Mouse (Mus musculus) CH12.LX (cell line): Measurements from ENCODE around the gene Slc6a17. TPM values are rescaled to one million over a fixed set of nuclear protein-coding genes. Genes with fewer than 3 reads are reported as not detected.

Experiments used
- DNase-seq: peaks from one replicate; pipeline ENCODE4 v3.0.0-alpha.2; 2013; ENCODE audit errors: extremely low read depth
- H3K27ac ChIP-seq: 2 replicates; pipeline ENCODE4 v1.5.1; 2012; ENCODE audit warnings: low read depth, mild to moderate bottlenecking, control low read depth, moderate library complexity; ENCODE audit not compliant: insufficient read depth
- H3K27me3 ChIP-seq: replicated peaks from 2 replicates; pipeline ENCODE3; 2012; ENCODE audit warnings: inconsistent platforms
- H3K36me3 ChIP-seq, 2 experiments: replicated peaks in 1 of 2; 2 replicates each; pipeline versions ENCODE3 to v1.6.1; 2012; ENCODE audit warnings: inconsistent platforms in 1 of 2, low read length in 1 of 2, mild to moderate bottlenecking in 1 of 2, mixed read lengths in 1 of 2, moderate library complexity in 1 of 2; ENCODE audit not compliant: control insufficient read depth in 1 of 2, insufficient read depth in 1 of 2
- H3K4me1 ChIP-seq, 2 experiments: 2 replicates each; pipeline ENCODE4 v1.6.1; 2012; ENCODE audit warnings: inconsistent platforms in 1 of 2, moderate library complexity in 1 of 2; ENCODE audit not compliant: insufficient read depth in 2 of 2, control insufficient read depth in 1 of 2
- H3K4me2 ChIP-seq: 2 replicates; pipeline ENCODE4 v1.6.1; 2012; ENCODE audit warnings: low read depth, mild to moderate bottlenecking, control low read depth; ENCODE audit not compliant: poor library complexity, insufficient read depth, severe bottlenecking
- H3K4me3 ChIP-seq, 3 experiments: fragments of 150-350 bp in 1 of 3; sonication (generic) in 1 of 3; replicated peaks in 1 of 3; 2 replicates each; pipeline versions ENCODE3 to v1.5.1; 2011 to 2012; ENCODE audit warnings: low read depth in 2 of 3, low read length in 2 of 3, mild to moderate bottlenecking in 2 of 3, moderate library complexity in 2 of 3, control low read depth in 1 of 3, improper control_type of control experiment in 1 of 3, inconsistent platforms in 1 of 3, mixed read lengths in 1 of 3; ENCODE audit not compliant: poor library complexity in 1 of 3
- H3K79me2 ChIP-seq: replicated peaks from 2 replicates; pipeline ENCODE4 v1.6.1; 2012; ENCODE audit warnings: mild to moderate bottlenecking, moderate library complexity; ENCODE audit not compliant: control insufficient read depth, poor library complexity, insufficient read depth, severe bottlenecking; ENCODE audit errors: extremely low read depth
- H3K9ac ChIP-seq: 2 replicates; pipeline ENCODE4 v1.6.1; 2012; ENCODE audit warnings: low read depth, mild to moderate bottlenecking, control low read depth, moderate library complexity; ENCODE audit not compliant: insufficient read depth
- H3K9me3 ChIP-seq: replicated peaks from 2 replicates; pipeline ENCODE3; 2012; ENCODE audit warnings: low read length, inconsistent platforms, mixed read lengths
- CHD2 ChIP-seq: IDR thresholded peaks from 2 replicates; pipeline ENCODE4 v1.6.1; 2011; ENCODE audit warnings: low read length, improper control_type of control experiment
- E2F4 ChIP-seq: IDR thresholded peaks from 2 replicates; pipeline ENCODE4 v1.6.1; 2011; ENCODE audit warnings: low read depth, low read length, improper control_type of control experiment; ENCODE audit not compliant: insufficient replicate concordance
- ETS1 ChIP-seq: conservative IDR thresholded peaks from 2 replicates; pipeline ENCODE4 v1.6.1; 2012; ENCODE audit warnings: low read depth, mild to moderate bottlenecking, inconsistent platforms, low read length, improper control_type of control experiment, moderate library complexity
- GABPA ChIP-seq: IDR thresholded peaks from 2 replicates; pipeline ENCODE4 v1.6.1; 2012; ENCODE audit warnings: low read depth, low read length, improper control_type of control experiment, inconsistent platforms; ENCODE audit not compliant: insufficient replicate concordance
- IRF4 ChIP-seq: IDR thresholded peaks from 2 replicates; pipeline ENCODE4 v1.6.1; 2014; ENCODE audit warnings: low read depth, mild to moderate bottlenecking, inconsistent platforms, low read length, improper control_type of control experiment
- JUN ChIP-seq: IDR thresholded peaks from 2 replicates; pipeline ENCODE4 v1.6.1; 2011; ENCODE audit warnings: low read depth, mild to moderate bottlenecking, low read length, improper control_type of control experiment, moderate library complexity; ENCODE audit not compliant: insufficient read depth
- JUND ChIP-seq: conservative IDR thresholded peaks from 2 replicates; pipeline ENCODE4 v1.6.1; 2011; ENCODE audit warnings: low read depth, low read length, improper control_type of control experiment
- KAT2A ChIP-seq: IDR thresholded peaks from 2 replicates; pipeline ENCODE4 v1.6.1; 2012; ENCODE audit warnings: low read length, improper control_type of control experiment, inconsistent platforms; ENCODE audit not compliant: insufficient replicate concordance
- MAFK ChIP-seq: IDR thresholded peaks from 2 replicates; pipeline ENCODE4 v1.6.1; 2011; ENCODE audit warnings: low read length, improper control_type of control experiment; ENCODE audit not compliant: insufficient replicate concordance
- MAX ChIP-seq: IDR thresholded peaks from 2 replicates; pipeline ENCODE4 v1.6.1; 2011; ENCODE audit warnings: low read length, improper control_type of control experiment
- NRF1 ChIP-seq: IDR thresholded peaks from 2 replicates; pipeline ENCODE4 v1.6.1; 2014; ENCODE audit warnings: low read depth, mild to moderate bottlenecking, inconsistent platforms, low read length, improper control_type of control experiment, moderate library complexity
- POLR2A ChIP-seq: IDR thresholded peaks from 2 replicates; pipeline ENCODE4 v1.6.1; 2011; ENCODE audit warnings: low read depth, mild to moderate bottlenecking, improper control_type of control experiment, low read length
- RCOR1 ChIP-seq: conservative IDR thresholded peaks from 2 replicates; pipeline ENCODE4 v1.6.1; 2012; ENCODE audit warnings: low read depth, mild to moderate bottlenecking, inconsistent platforms, low read length, improper control_type of control experiment
- SIN3A ChIP-seq: IDR thresholded peaks from 2 replicates; pipeline ENCODE4 v1.6.1; 2012; ENCODE audit warnings: low read length, improper control_type of control experiment, inconsistent platforms
- ZC3H11A ChIP-seq: IDR thresholded peaks from 2 replicates; pipeline ENCODE4 v1.6.1; 2012; ENCODE audit warnings: low read depth, mild to moderate bottlenecking, inconsistent platforms, low read length, improper control_type of control experiment
- ZNF384 ChIP-seq: IDR thresholded peaks from 2 replicates; pipeline ENCODE4 v1.6.1; 2012; ENCODE audit warnings: low read depth, low read length, improper control_type of control experiment, inconsistent platforms
- dilution Hi-C: fragments of 300-500 bp; cut with MboI; formaldehyde crosslinking; loops from 2 replicates; pipeline ENCODE4 v1.14.3; 2020; ENCODE audit warnings: low sequenced_read_pairs; ENCODE audit not compliant: extremely low pct_unique_long_range_greater_than_20kb, extremely low pct_ligation_motif_present
- in situ Hi-C: fragments of 300-500 bp; cut with MboI; formaldehyde crosslinking; loops from 3 replicates; pipeline ENCODE4 v1.14.3; 2019; ENCODE audit warnings: low sequenced_read_pairs, low pct_ligation_motif_present, low pct_unique_long_range_greater_than_20kb, mixed read lengths
- polyA plus RNA-seq: library from polyadenylated mRNA; unstranded; fragments of >175 nt; gene quantifications from 2 replicates; pipeline ENCODE4 v1.2.1, GENCODE M21; 2012; ENCODE audit warnings: low read depth; ENCODE audit not compliant: insufficient read length
- total RNA-seq, 2 experiments: library from RNA; depleted of rRNA; stranded (reverse); fragments of 300-350 nt in 1 of 2; fragments of >200 nt in 1 of 2; gene quantifications; 2 replicates each; pipeline ENCODE4 v1.2.3; 2012 to 2014

Slc6a17 gene
- total and polyA plus RNA-seq, 3 experiments: not detected

DNA sequence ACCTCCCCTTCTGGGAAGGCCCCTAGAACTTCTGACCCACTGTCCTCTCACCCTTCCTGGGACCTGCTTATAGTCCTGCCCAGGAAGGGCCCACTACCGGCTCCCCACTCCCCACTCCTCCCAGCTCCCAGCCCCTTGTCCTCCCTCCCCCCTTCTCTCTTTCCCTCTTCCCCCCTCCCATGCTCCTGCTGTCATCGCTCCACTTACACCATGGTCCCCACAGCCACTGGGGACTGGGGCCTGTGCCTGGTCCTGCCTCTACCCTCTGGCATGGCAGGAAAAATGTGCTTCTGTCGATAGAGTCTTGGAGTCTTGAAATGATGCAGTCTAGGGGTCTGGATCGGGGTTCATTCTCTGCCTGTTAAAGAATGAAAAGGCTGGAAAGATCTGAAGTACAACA is 46.1 kb upstream of the Slc6a17 start:
- no peak overlapping the region for H3K4me3 ChIP-seq
- no peak overlapping the region for H3K27ac ChIP-seq
- dilution Hi-C loops: no loop called here
- H3K36me3 ChIP-seq: no peaks in the 10 kb centered on the region
- H3K79me2 ChIP-seq: no peaks in the 10 kb centered on the region
- in situ Hi-C loops: loop anchor here (10.0 kb wide), 1 partner anchor 301 kb away; no protein-coding TSS in a partner anchor
- no peak overlapping the region for H3K9ac ChIP-seq
- H3K4me1 ChIP-seq: peaks cover 18 to 22% of the 10 kb centered on the region in 2 experiments
- H3K9me3 ChIP-seq: no peaks in the 10 kb centered on the region
- H3K27me3 ChIP-seq: no peaks in the 10 kb centered on the region
- no peak for DNase-seq
- no peak overlapping the region for H3K4me2 ChIP-seq
- TF ChIP-seq SIN3A (no peak), JUN (no peak), GABPA (no peak), ZNF384 (no peak), MAX (no peak), CHD2 (no peak), ETS1 (no peak), MAFK (no peak), KAT2A (no peak), NRF1 (no peak), ZC3H11A (no peak), POLR2A (no peak), JUND (no peak)

DNA sequence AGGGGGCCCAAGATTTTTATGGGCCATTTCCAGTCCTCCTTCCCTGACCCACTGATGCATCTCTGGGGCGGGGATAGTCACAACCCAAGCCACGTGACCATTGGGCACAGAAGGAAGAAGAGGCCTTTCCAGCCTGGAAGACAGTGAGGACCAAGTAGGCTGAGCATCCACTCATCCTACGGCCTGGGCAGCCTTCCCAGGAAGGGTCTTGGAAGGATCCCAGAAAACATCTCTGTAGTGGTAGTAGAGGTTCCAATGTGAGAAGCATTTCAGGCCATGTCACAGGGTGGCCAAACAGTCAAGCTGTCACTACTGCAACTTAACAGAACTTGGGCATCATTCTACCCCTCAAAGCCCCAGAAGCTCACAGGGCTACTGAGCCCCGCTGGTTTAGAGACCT is 44.8 kb upstream of the Slc6a17 start:
- Histone ChIP-seq H3K27me3 (no peaks in the 10 kb centered on the region), H3K4me3 (no peak overlapping the region), H3K79me2 (no peaks in the 10 kb centered on the region), H3K4me1 (peaks cover 14 to 22% of the 10 kb centered on the region in 2 experiments), H3K9ac (no peak overlapping the region), H3K9me3 (no peaks in the 10 kb centered on the region), H3K4me2 (no peak overlapping the region), H3K36me3 (no peaks in the 10 kb centered on the region), H3K27ac (no peak overlapping the region)
- dilution Hi-C loops (no loop called here), in situ Hi-C loops (loop anchor here (10.0 kb wide), 1 partner anchor 302 kb away; no protein-coding TSS in a partner anchor)
- no peak for DNase-seq
- TF ChIP-seq RCOR1 (no peak), E2F4 (no peak), IRF4 (no peak)
